Mouse (Mus musculus) forebrain, postnatal 0 days (tissue): ENCODE data around the gene E330009J07Rik. TPM values are rescaled to one million over a fixed set of nuclear protein-coding genes. Genes with fewer than 3 reads are reported as not detected.

ENCODE experiments used
- ATAC-seq: fragments of 200-750 bp; cut with Nextera tagmentation; 2 replicates; pipeline ENCODE4 v1.8.0; 2017; ENCODE audit warnings: mild to moderate bottlenecking, moderate library complexity
- DNase-seq: peaks from one replicate; pipeline ENCODE4 v3.0.0-alpha.2; 2015
- H3K27ac ChIP-seq: fragments of 300-500 bp; sonication (generic); 2 replicates; pipeline ENCODE4 v1.5.1; 2014; ENCODE audit warnings: low read depth, mild to moderate bottlenecking, antibody characterized with exemption, low read length, moderate library complexity, mixed read lengths
- H3K27me3 ChIP-seq: fragments of 300-500 bp; sonication (generic); 2 replicates; pipeline ENCODE4 v1.6.1; 2014; ENCODE audit warnings: mild to moderate bottlenecking, low read length, mixed read lengths; ENCODE audit not compliant: insufficient read depth
- H3K36me3 ChIP-seq: fragments of 300-500 bp; sonication (generic); 2 replicates; pipeline ENCODE4 v1.6.1; 2014; ENCODE audit warnings: mild to moderate bottlenecking, moderate library complexity; ENCODE audit not compliant: insufficient read depth
- H3K4me1 ChIP-seq: fragments of 300-500 bp; sonication (generic); 2 replicates; pipeline ENCODE4 v1.6.1; 2014; ENCODE audit warnings: antibody characterized with exemption; ENCODE audit not compliant: insufficient read depth
- H3K4me2 ChIP-seq: fragments of 300-500 bp; sonication (generic); 2 replicates; pipeline ENCODE4 v1.6.1; 2014; ENCODE audit warnings: low read depth, mild to moderate bottlenecking, moderate library complexity
- H3K4me3 ChIP-seq: fragments of 300-500 bp; sonication (generic); 2 replicates; pipeline ENCODE4 v1.5.1; 2014; ENCODE audit warnings: low read depth, low read length, mixed read lengths
- H3K9ac ChIP-seq: fragments of 300-500 bp; sonication (generic); 2 replicates; pipeline ENCODE4 v1.6.1; 2014; ENCODE audit warnings: mild to moderate bottlenecking
- H3K9me3 ChIP-seq: fragments of 300-500 bp; sonication (generic); 2 replicates; pipeline ENCODE4 v1.6.1; 2016; ENCODE audit warnings: low read length
- CTCF ChIP-seq: sonication (generic); IDR thresholded peaks from 2 replicates; pipeline ENCODE4 v1.5.1; 2016; ENCODE audit warnings: antibody characterized with exemption, control low read depth, low read depth
- WGBS: fragments of 180-500 bp; shearing (Covaris S2); extraction: QIAGEN DNeasy Blood & Tissue Kit; methylation state at CpG from one replicate; pipeline ENCODE4 v1.1.7; 2014; 5-methylcytosine and 5-hydroxymethylcytosine counted together
- polyA plus RNA-seq: library from polyadenylated mRNA; unstranded; fragments of >200 nt; fragmentation: Nextera tagmentation; extraction: Ambion mirVana; gene quantifications from 2 replicates; pipeline ENCODE4 v1.2.1, GENCODE M21; 2015
- total RNA-seq: library from RNA; depleted of rRNA; stranded (reverse); fragments of >200 nt; gene quantifications from 2 replicates; pipeline ENCODE4 v1.2.3, GENCODE M21; 2014; rRNA removed

E330009J07Rik gene
- total RNA-seq, result 24.4 and 26.4 TPM in 2 replicates
- 6.7 and 10.2 TPM in 2 replicates for polyA plus RNA-seq

- TF ChIP-seq CTCF, result no peak
- Histone ChIP-seq H3K4me1 (peaks cover 24% of the 10 kb centered on the region), H3K36me3 (no peaks in the 10 kb centered on the region), H3K27ac (peak within 1 kb of the TSS; percentile 94), H3K4me3 (peak within 1 kb of the TSS; percentile 91), H3K9ac (peak within 1 kb of the TSS; percentile 84), H3K9me3 (no peaks in the 10 kb centered on the region), H3K27me3 (no peaks in the 10 kb centered on the region), H3K4me2 (peak within 1 kb of the TSS; percentile 80)
- ATAC-seq (peak; percentile 77), DNase-seq (peak; percentile 76)
- under 1% methylated on average over 36 of the region's 38 CpGs for WGBS
These were observed at the start of gene E330009J07Rik for GRCm38 (mm10) chr6:40436047-40436483. Gene E330009J07Rik (minus strand): TSS chr6:40436135.

- no peak for ATAC-seq
- Histone ChIP-seq H3K27ac (no peak overlapping the region), H3K4me2 (no peak overlapping the region), H3K27me3 (no peaks in the 10 kb centered on the region), H3K4me1 (no peaks in the 10 kb centered on the region), H3K4me3 (no peak overlapping the region), H3K36me3 (peaks cover 51% of the 10 kb centered on the region), H3K9ac (no peak overlapping the region), H3K9me3 (no peaks in the 10 kb centered on the region)
- 84% methylated on average over 5 of the region's 5 CpGs for WGBS
- TF ChIP-seq CTCF, result no peak
- DNase-seq, result no peak
These were observed 46.4 kb upstream of the E330009J07Rik start for GRCm38 (mm10) chr6:40482318-40482717.

- WGBS, result 75% methylated on average over 1 of the region's 1 CpGs
- H3K4me1 ChIP-seq, result no peaks in the 10 kb centered on the region
- H3K27ac ChIP-seq, result no peak overlapping the region
- no peak overlapping the region for H3K4me2 ChIP-seq
- H3K9me3 ChIP-seq, result no peaks in the 10 kb centered on the region
- ATAC-seq (no peak), DNase-seq (peak; percentile 59)
- no peak overlapping the region for H3K4me3 ChIP-seq
- TF ChIP-seq CTCF, result peak; percentile 54
- no peaks in the 10 kb centered on the region for H3K27me3 ChIP-seq
- peaks cover 62% of the 10 kb centered on the region for H3K36me3 ChIP-seq
- H3K9ac ChIP-seq, result no peak overlapping the region
These were observed 43.8 kb upstream of the E330009J07Rik start for GRCm38 (mm10) chr6:40479705-40480104.

- no peak for TF ChIP-seq CTCF
- DNase-seq (no peak), ATAC-seq (no peak)
- Histone ChIP-seq H3K9ac (no peak overlapping the region), H3K9me3 (no peaks in the 10 kb centered on the region), H3K4me2 (no peak overlapping the region), H3K4me1 (peaks cover 5% of the 10 kb centered on the region; the same call in 1 of the 2 replicates), H3K36me3 (peaks cover 40% of the 10 kb centered on the region), H3K4me3 (no peak overlapping the region), H3K27me3 (no peaks in the 10 kb centered on the region), H3K27ac (no peak overlapping the region)
- WGBS, result 89% methylated on average over 4 of the region's 4 CpGs
These were observed 40.2 kb upstream of the E330009J07Rik start for GRCm38 (mm10) chr6:40476132-40476531.

GRCm38 (mm10) chr6:40471720-40472010 is 35.7 kb upstream of the E330009J07Rik start:
- ATAC-seq, result peak; percentile 7; the same call in 1 of the 2 replicates
- WGBS, result 0% methylated on average over 7 of the region's 7 CpGs

GRCm38 (mm10) chr6:40470916-40471719 is 35.2 kb upstream of the E330009J07Rik start, which contains the start of gene Ssbp1:
Gene Ssbp1 (plus strand): TSS chr6:40471352.
- ATAC-seq (peak; percentile 99), DNase-seq (peak; percentile 96)
- H3K4me3 ChIP-seq, result peak within 1 kb of the TSS; percentile 84
- WGBS, result under 1% methylated on average over 54 of the region's 54 CpGs
- peaks cover 5% of the 10 kb centered on the region; the same call in 1 of the 2 replicates for H3K4me1 ChIP-seq
- peak within 1 kb of the TSS; percentile 88 for H3K9ac ChIP-seq
- H3K4me2 ChIP-seq, result peak within 1 kb of the TSS; percentile 63
- peak within 1 kb of the TSS; percentile 94 for H3K27ac ChIP-seq
- H3K36me3 ChIP-seq, result peaks cover 16% of the 10 kb centered on the region
- TF ChIP-seq CTCF, result peak; percentile 40; the same call in 1 of the 2 replicates
- H3K27me3 ChIP-seq, result no peaks in the 10 kb centered on the region
- no peaks in the 10 kb centered on the region for H3K9me3 ChIP-seq

More at GRCm38 (mm10) chr6:40471720-40472010, 35.7 kb upstream of the E330009J07Rik start:
- Histone ChIP-seq H3K4me1 (peaks cover 5% of the 10 kb centered on the region; the same call in 1 of the 2 replicates), H3K9ac (peak overlapping the region; percentile 88), H3K27me3 (no peaks in the 10 kb centered on the region), H3K27ac (peak overlapping the region; percentile 94), H3K36me3 (peaks cover 20% of the 10 kb centered on the region), H3K9me3 (no peaks in the 10 kb centered on the region), H3K4me3 (peak overlapping the region; percentile 84), H3K4me2 (peak overlapping the region; percentile 63)
- TF ChIP-seq CTCF, result no peak
- DNase-seq, result no peak

- ATAC-seq (no peak), DNase-seq (no peak)
- no peak overlapping the region for H3K9ac ChIP-seq
- H3K4me1 ChIP-seq, result no peaks in the 10 kb centered on the region
- TF ChIP-seq CTCF, result peak; percentile 44
- no peaks in the 10 kb centered on the region for H3K9me3 ChIP-seq
- no peaks in the 10 kb centered on the region for H3K36me3 ChIP-seq
- H3K27ac ChIP-seq, result no peak overlapping the region
- no peaks in the 10 kb centered on the region for H3K27me3 ChIP-seq
- H3K4me3 ChIP-seq, result no peak overlapping the region
- H3K4me2 ChIP-seq, result no peak overlapping the region
- WGBS, result 47% methylated on average over 6 of the region's 6 CpGs
These were observed 29.8 kb upstream of the E330009J07Rik start for GRCm38 (mm10) chr6:40465710-40466109.
